Mouse (Mus musculus) small intestine, adult 2 months (tissue): ENCODE data around the gene 6430548M08Rik. TPM values are rescaled to one million over a fixed set of nuclear protein-coding genes. Genes with fewer than 3 reads are reported as not detected.

Source experiments
- H3K27ac ChIP-seq: fragments of 200-500 bp; 2 replicates; pipeline ENCODE4 v1.5.1; 2012; ENCODE audit warnings: low read depth, low read length, control low read depth, inconsistent platforms; ENCODE audit not compliant: insufficient read depth
- H3K27me3 ChIP-seq: fragments of 200-500 bp; 2 replicates; pipeline ENCODE4 v1.6.1; 2012; ENCODE audit warnings: mild to moderate bottlenecking, moderate library complexity, low read length, inconsistent platforms; ENCODE audit not compliant: control insufficient read depth, insufficient read depth
- H3K36me3 ChIP-seq: fragments of 200-500 bp; 2 replicates; pipeline ENCODE4 v1.6.1; 2012; ENCODE audit warnings: mild to moderate bottlenecking, low read length, control low read depth, inconsistent platforms; ENCODE audit not compliant: control insufficient read depth, insufficient read depth
- H3K4me1 ChIP-seq: fragments of 200-500 bp; 2 replicates; pipeline ENCODE4 v1.6.1; 2012; ENCODE audit warnings: low read length, inconsistent platforms, mixed read lengths; ENCODE audit not compliant: control insufficient read depth, insufficient read depth, insufficient read length
- H3K4me3 ChIP-seq: fragments of 200-500 bp; 2 replicates; pipeline ENCODE4 v1.5.1; 2012; ENCODE audit warnings: low read depth, mild to moderate bottlenecking, control low read depth, inconsistent platforms, low read length, moderate library complexity
- CTCF ChIP-seq: fragments of 200-500 bp; IDR thresholded peaks from 2 replicates; pipeline ENCODE4 v1.5.1; 2012; ENCODE audit warnings: low read depth, mild to moderate bottlenecking, control low read depth, inconsistent platforms, low read length, moderate library complexity, mixed read lengths; ENCODE audit not compliant: insufficient replicate concordance, insufficient read length; ENCODE audit errors: extremely low read depth
- POLR2A ChIP-seq: fragments of 200-500 bp; IDR thresholded peaks from 2 replicates; pipeline ENCODE4 v1.6.1; 2012; ENCODE audit warnings: low read depth, mild to moderate bottlenecking, control low read depth, inconsistent platforms, low read length, moderate library complexity
- WGBS: fragments of 180-500 bp; shearing (Covaris S2); methylation state at CpG from one replicate; pipeline ENCODE4 v1.1.7; 2018; 5-methylcytosine and 5-hydroxymethylcytosine counted together
- polyA plus RNA-seq: library from polyadenylated mRNA; depleted of rRNA; stranded (reverse); fragments of >200 nt; gene quantifications from 2 replicates; pipeline ENCODE4 v1.2.3, GENCODE M21; 2012

6430548M08Rik gene
- polyA plus RNA-seq, 1 experiment = 22.6 TPM

DNA sequence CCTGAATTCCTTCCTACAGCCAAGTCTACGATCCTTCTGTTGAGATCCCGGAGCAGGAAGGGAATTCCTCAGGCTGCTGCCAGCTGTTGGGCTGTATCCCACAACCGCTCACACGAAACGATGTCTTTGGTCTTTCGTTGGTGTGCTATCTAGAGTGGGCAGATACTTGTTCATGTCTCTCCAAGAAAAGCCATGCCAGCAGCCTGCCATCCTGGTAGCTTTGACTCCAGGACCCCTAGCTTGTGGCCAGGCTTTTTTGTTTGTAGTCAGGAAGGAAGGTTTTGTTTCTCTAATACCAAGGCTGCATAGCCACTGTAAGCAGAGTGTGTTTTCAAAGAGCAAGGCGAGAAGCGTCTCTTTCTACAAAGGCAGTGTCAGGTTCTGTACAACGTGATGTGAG, 10.0 kb upstream of the 6430548M08Rik start:
- Histone ChIP-seq H3K36me3 (no peaks in the 10 kb centered on the region), H3K4me3 (no peak overlapping the region), H3K27ac (no peak overlapping the region; the same call in 1 of the 2 replicates), H3K27me3 (no peaks in the 10 kb centered on the region), H3K4me1 (peaks cover 9% of the 10 kb centered on the region; the same call in 1 of the 2 replicates)
- TF ChIP-seq CTCF (no peak), POLR2A (no peak)
- WGBS = 85% methylated on average over 9 of the region's 9 CpGs

DNA sequence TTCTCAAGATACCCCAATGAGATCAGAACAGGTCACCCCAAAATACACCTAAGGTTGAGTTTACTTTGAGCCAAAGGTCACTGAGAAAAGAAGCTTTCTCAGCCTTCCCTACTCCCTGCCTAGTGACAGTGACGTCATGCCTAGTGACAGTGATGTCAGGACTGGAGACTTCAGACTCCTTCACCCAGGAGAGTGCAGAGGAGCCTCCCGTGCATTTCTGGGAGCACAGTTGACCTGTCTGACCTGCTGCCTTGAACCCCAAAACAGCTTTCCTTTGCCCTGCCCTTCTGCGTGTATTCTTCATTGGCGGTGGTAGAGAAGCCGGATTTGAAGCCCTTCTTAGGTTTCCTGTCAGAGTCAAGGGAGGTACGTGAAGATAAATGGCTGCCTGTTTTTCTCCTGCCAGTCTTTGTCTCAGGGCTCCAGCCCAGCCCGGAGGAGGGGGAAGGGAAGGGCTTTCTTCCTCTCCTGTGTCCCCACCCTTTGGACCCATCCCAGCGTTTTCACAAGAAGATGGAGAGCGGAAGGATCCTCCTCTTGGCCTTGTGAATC, 9.2 kb upstream of the 6430548M08Rik start:
- no peak overlapping the region for H3K4me3 ChIP-seq

DNA sequence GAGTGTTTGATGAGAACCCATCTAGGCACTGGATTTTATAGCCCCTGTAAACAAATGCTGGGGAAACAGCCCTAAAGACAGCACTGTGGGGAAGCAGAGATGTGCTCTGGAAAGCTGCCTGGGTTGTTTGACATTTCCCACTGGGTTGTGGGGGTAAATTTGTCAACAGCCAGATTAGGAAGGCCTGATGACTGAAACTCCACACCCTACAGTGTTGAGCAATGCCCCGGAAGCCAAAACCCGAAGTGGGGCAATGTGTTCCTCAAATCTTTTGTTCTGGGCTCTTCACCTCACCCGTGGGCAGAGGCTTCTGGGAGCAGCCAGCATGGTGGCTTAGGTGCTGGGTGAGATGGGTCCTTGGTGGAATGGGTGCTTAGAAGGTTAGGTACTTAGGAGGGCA, 4.8 kb upstream of the 6430548M08Rik start:
- no peaks in the 10 kb centered on the region for H3K36me3 ChIP-seq
- H3K4me1 ChIP-seq = peaks cover 11% of the 10 kb centered on the region; the same call in 1 of the 2 replicates
- no peak overlapping the region for H3K27ac ChIP-seq
- peaks cover under 1% of the 10 kb centered on the region; the same call in 1 of the 2 replicates for H3K27me3 ChIP-seq
- whole genome bisulfite sequencing = 38% methylated on average over 3 of the region's 3 CpGs
- H3K4me3 ChIP-seq = no peak overlapping the region
- TF ChIP-seq POLR2A = no peak
- no peak for TF ChIP-seq CTCF

More for the DNA sequence above, 9.2 kb upstream of the 6430548M08Rik start:
- WGBS = 51% methylated on average over 9 of the region's 9 CpGs
- TF ChIP-seq CTCF (no peak), POLR2A (no peak)
- Histone ChIP-seq H3K27ac (peak overlapping the region; percentile 55; the same call in 1 of the 2 replicates), H3K27me3 (no peaks in the 10 kb centered on the region), H3K36me3 (no peaks in the 10 kb centered on the region), H3K4me1 (peaks cover 4% of the 10 kb centered on the region; the same call in 1 of the 2 replicates)

GRCm38 (mm10) chr8:120110966-120111365, 3.0 kb upstream of the 6430548M08Rik start:
- Histone ChIP-seq H3K4me1 (peaks cover 13% of the 10 kb centered on the region; the same call in 1 of the 2 replicates), H3K4me3 (no peak overlapping the region), H3K27ac (no peak overlapping the region), H3K27me3 (peaks cover 5% of the 10 kb centered on the region; the same call in 1 of the 2 replicates), H3K36me3 (no peaks in the 10 kb centered on the region)
- WGBS = 94% methylated on average over 4 of the region's 4 CpGs
- TF ChIP-seq CTCF = no peak
- TF ChIP-seq POLR2A = no peak

DNA sequence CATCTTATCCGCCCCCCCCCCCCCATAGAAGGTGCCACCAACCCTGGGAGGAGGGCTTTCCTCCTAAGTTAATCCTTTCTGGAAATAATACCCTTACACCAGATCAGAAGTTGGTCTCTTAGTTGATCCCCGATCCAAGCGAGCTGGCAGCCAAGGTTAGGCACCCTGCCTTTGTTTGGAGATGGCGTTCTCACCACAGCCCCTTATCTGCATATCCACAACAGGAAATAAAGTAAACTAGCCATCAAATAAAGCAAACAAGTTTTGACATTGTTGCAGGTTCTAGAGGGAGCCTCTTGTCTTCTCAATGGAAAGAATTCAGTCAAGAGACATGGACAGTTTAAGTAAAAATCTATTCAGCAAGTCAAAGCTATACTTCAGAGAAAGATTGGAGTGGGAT, 2.6 kb upstream of the 6430548M08Rik start:
- Histone ChIP-seq H3K27me3 (peaks cover 5% of the 10 kb centered on the region; the same call in 1 of the 2 replicates), H3K27ac (no peak overlapping the region), H3K36me3 (no peaks in the 10 kb centered on the region), H3K4me1 (peaks cover 14% of the 10 kb centered on the region; the same call in 1 of the 2 replicates), H3K4me3 (no peak overlapping the region)
- WGBS = 71% methylated on average over 4 of the region's 4 CpGs
- TF ChIP-seq POLR2A = no peak
- no peak for TF ChIP-seq CTCF

DNA sequence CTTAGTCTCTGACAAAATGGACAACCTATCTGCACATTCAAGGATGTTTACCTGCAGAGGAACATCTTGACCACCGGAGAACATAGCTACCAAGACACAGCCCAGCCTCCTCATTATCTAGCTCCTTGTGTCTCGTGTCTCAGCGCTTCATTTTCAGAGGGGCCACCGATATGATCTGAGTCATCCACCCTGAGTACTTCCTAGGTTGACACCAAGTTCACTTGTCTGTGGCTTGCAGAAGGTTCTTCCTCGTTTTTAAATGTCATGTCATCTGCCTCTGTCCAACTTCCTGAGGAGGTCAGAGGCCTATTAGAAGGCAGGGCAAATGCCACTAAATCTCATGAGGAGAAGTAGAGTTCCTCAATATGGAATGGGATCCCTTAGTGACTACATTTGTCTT, 1.4 kb upstream of the 6430548M08Rik start:
- 63% methylated on average over 5 of the region's 5 CpGs for WGBS
- Histone ChIP-seq H3K36me3 (no peaks in the 10 kb centered on the region), H3K4me3 (no peak overlapping the region), H3K27ac (peak overlapping the region; percentile 91), H3K27me3 (peaks cover 5% of the 10 kb centered on the region; the same call in 1 of the 2 replicates), H3K4me1 (peaks cover 20% of the 10 kb centered on the region; the same call in 1 of the 2 replicates)
- TF ChIP-seq POLR2A (no peak), CTCF (no peak)

- WGBS = 1% methylated on average over 10 of the region's 10 CpGs
- TF ChIP-seq POLR2A = no peak
Measured at GRCm38 (mm10) chr8:120113306-120113705, 646 bp upstream of the 6430548M08Rik start.

More at GRCm38 (mm10) chr8:120113306-120113705, 646 bp upstream of the 6430548M08Rik start:
- Histone ChIP-seq H3K27me3 (peaks cover 5% of the 10 kb centered on the region; the same call in 1 of the 2 replicates), H3K4me3 (peak overlapping the region; percentile 64), H3K27ac (peak overlapping the region; percentile 91), H3K36me3 (no peaks in the 10 kb centered on the region), H3K4me1 (peaks cover 20% of the 10 kb centered on the region; the same call in 1 of the 2 replicates)
